Mouse (Mus musculus): ENCODE measurements at regions not wholly inside any gene's neighbourhood (a gene's known extent, or its start where the extent isn't known, plus 50 kb on each side); places are given as distances from the start of the nearest gene placed in this dataset.

- ATAC-seq (ENCODE audit: low FRiP score, low read depth) = no peak
- 77% methylated on average over 4 of the region's 4 CpGs for WGBS
- H3K36me3 ChIP-seq = no peaks in the 10 kb centered on the region
- H3K27ac ChIP-seq (replicated peaks) = no peak overlapping the region
- no peaks in the 10 kb centered on the region for H3K9me3 ChIP-seq
- H3K4me3 ChIP-seq = no peak overlapping the region
- H3K9ac ChIP-seq = no peak overlapping the region
- no peak overlapping the region for H3K4me2 ChIP-seq
- H3K4me1 ChIP-seq (replicated peaks) = no peaks in the 10 kb centered on the region
- no peaks in the 10 kb centered on the region for H3K27me3 ChIP-seq
These were observed 153.5 kb downstream of the Spata18 start for GRCm38 (mm10) chr5:73804556-73805230.

DNA sequence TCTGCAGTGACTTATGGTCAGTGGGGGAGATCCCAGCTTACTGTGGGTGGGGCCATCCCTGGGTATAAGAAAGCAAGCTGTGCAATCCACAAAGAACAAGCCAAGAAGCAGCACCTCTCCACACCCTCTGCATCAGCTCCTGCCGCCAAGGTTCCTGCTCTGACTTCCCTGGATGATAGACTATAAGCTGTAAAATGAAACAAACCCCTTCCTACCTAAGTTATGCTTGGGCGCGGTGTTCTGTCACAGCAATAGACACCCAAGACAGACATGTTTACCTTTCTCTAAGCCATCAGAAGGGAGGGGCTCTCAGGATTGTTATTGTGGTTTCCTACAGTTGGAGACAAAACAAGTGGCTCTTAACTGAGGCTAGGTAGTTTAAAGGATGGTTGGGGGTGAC is 159.5 kb downstream of the Spata18 start:
- no peak overlapping the region for H3K9ac ChIP-seq
- H3K4me2 ChIP-seq = no peak overlapping the region
- 88% methylated on average over 3 of the region's 3 CpGs for WGBS
- no peak overlapping the region for H3K27ac ChIP-seq (replicated peaks)
- no peak overlapping the region for H3K4me3 ChIP-seq
- no peak for ATAC-seq (ENCODE audit: low FRiP score, low read depth)
- no peaks in the 10 kb centered on the region for H3K27me3 ChIP-seq
- H3K36me3 ChIP-seq = no peaks in the 10 kb centered on the region
- no peaks in the 10 kb centered on the region for H3K9me3 ChIP-seq
- H3K4me1 ChIP-seq (replicated peaks) = no peaks in the 10 kb centered on the region

- Histone ChIP-seq H3K27ac (replicated peaks) (no peak overlapping the region), H3K4me3 (no peak overlapping the region), H3K36me3 (no peaks in the 10 kb centered on the region), H3K9me3 (no peaks in the 10 kb centered on the region), H3K27me3 (no peaks in the 10 kb centered on the region), H3K9ac (no peak overlapping the region), H3K4me1 (replicated peaks) (no peaks in the 10 kb centered on the region), H3K4me2 (no peak overlapping the region)
- ATAC-seq (ENCODE audit: low FRiP score, low read depth) = no peak
- 78% methylated on average over 3 of the region's 3 CpGs for WGBS
These were observed 159.9 kb downstream of the Spata18 start for GRCm38 (mm10) chr5:73811094-73811521.

GRCm38 (mm10) chr5:73815752-73816151 is 164.6 kb downstream of the Spata18 start:
- no peaks in the 10 kb centered on the region for H3K27me3 ChIP-seq
- no peak overlapping the region for H3K4me2 ChIP-seq
- no peak overlapping the region for H3K4me3 ChIP-seq
- H3K9me3 ChIP-seq = no peaks in the 10 kb centered on the region
- 96% methylated on average over 5 of the region's 5 CpGs for WGBS
- no peaks in the 10 kb centered on the region for H3K36me3 ChIP-seq
- H3K27ac ChIP-seq (replicated peaks) = no peak overlapping the region
- ATAC-seq (ENCODE audit: low FRiP score, low read depth) = no peak
- no peaks in the 10 kb centered on the region for H3K4me1 ChIP-seq (replicated peaks)
- H3K9ac ChIP-seq = no peak overlapping the region

GRCm38 (mm10) chr5:73817180-73817579 is 166.0 kb downstream of the Spata18 start:
- H3K36me3 ChIP-seq = no peaks in the 10 kb centered on the region
- H3K27ac ChIP-seq (replicated peaks) = no peak overlapping the region
- H3K27me3 ChIP-seq = no peaks in the 10 kb centered on the region
- WGBS = 94% methylated on average over 1 of the region's 1 CpGs
- H3K4me2 ChIP-seq = no peak overlapping the region
- H3K9me3 ChIP-seq = no peaks in the 10 kb centered on the region
- ATAC-seq (ENCODE audit: low FRiP score, low read depth) = no peak
- H3K4me3 ChIP-seq = no peak overlapping the region
- H3K9ac ChIP-seq = no peak overlapping the region
- 0 out of 2 replicates have a peak, but pooled peaks cover 3% of the 10 kb centered on the region for H3K4me1 ChIP-seq (replicated peaks)

DNA sequence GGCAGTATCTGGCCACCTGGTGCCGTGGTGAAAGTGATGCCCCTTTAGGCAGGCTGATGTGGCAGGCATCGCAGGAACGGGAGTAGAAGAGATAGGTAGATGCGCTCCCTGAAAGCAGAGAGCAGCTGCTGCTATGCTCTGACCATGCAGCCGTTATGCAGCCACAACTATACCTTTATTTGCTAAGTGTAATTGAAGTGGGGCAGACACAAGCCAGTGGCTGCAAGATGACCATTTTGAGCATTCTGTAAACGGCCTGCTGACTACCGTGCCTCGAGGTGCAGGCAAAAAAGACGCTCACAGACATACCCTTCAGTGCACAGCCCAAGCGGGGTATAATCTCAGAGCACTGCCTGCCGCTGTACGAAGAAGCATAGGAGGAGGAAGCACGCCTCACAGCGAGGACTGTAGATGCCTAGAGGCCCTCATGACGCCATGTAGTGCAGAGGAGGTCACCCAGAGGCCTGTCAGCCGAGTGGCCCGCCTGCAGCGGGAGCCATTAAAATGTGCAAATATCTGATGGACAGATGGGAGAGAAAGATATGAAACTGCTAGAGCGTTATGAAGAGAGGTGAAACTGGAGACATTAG is 170.9 kb downstream of the Spata18 start:
- ATAC-seq (ENCODE audit: low FRiP score, low read depth) = no peak

DNA sequence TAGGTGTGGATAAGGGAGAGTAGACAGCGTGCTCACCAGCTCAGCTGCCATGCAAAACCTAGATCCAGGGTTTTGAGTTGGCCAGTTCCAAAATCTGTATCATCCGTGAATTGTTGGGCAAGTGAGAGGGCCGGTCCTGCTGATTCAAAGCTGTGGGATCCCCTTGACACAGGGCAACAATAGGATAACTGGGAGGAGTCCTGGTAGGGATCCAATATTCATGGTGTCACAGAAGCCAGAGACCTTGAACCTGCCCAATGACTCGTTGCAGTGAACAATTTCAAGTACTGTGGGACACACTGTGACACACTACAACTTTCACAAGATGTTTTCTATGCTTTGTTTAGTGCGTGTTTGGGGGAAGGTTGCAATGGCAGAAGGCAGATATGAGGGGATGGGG is 172.2 kb downstream of the Spata18 start:
- 87% methylated on average over 5 of the region's 5 CpGs for WGBS
- H3K9ac ChIP-seq = no peak overlapping the region
- no peak for ATAC-seq (ENCODE audit: low FRiP score, low read depth)
- no peak overlapping the region for H3K4me2 ChIP-seq
- no peaks in the 10 kb centered on the region for H3K27me3 ChIP-seq
- H3K9me3 ChIP-seq = no peaks in the 10 kb centered on the region
- H3K27ac ChIP-seq (replicated peaks) = no peak overlapping the region
- H3K4me1 ChIP-seq (replicated peaks) = 0 out of 2 replicates have a peak, but pooled peaks cover 7% of the 10 kb centered on the region
- no peaks in the 10 kb centered on the region for H3K36me3 ChIP-seq
- H3K4me3 ChIP-seq = no peak overlapping the region

More for the DNA sequence above, 170.9 kb downstream of the Spata18 start:
- H3K4me1 ChIP-seq (replicated peaks) = 0 out of 2 replicates have a peak, but pooled peaks cover 7% of the 10 kb centered on the region
- no peaks in the 10 kb centered on the region for H3K9me3 ChIP-seq
- H3K36me3 ChIP-seq = no peaks in the 10 kb centered on the region
- H3K4me3 ChIP-seq = no peak overlapping the region
- H3K27ac ChIP-seq (replicated peaks) = no peak overlapping the region
- H3K4me2 ChIP-seq = no peak overlapping the region
- H3K9ac ChIP-seq = no peak overlapping the region
- 73% methylated on average over 19 of the region's 19 CpGs for WGBS
- H3K27me3 ChIP-seq = no peaks in the 10 kb centered on the region

- H3K4me1 ChIP-seq (replicated peaks) = 0 out of 2 replicates have a peak, but pooled peaks cover 6% of the 10 kb centered on the region
- no peak overlapping the region for H3K27ac ChIP-seq (replicated peaks)
- WGBS = 77% methylated on average over 4 of the region's 4 CpGs
- no peak overlapping the region for H3K4me3 ChIP-seq
- ATAC-seq (ENCODE audit: low FRiP score, low read depth) = no peak
- no peak overlapping the region for H3K9ac ChIP-seq
- H3K9me3 ChIP-seq = no peaks in the 10 kb centered on the region
- no peak overlapping the region for H3K4me2 ChIP-seq
- H3K27me3 ChIP-seq = no peaks in the 10 kb centered on the region
- H3K36me3 ChIP-seq = no peaks in the 10 kb centered on the region
These were observed 175.8 kb downstream of the Spata18 start for GRCm38 (mm10) chr5:73826941-73827340.

DNA sequence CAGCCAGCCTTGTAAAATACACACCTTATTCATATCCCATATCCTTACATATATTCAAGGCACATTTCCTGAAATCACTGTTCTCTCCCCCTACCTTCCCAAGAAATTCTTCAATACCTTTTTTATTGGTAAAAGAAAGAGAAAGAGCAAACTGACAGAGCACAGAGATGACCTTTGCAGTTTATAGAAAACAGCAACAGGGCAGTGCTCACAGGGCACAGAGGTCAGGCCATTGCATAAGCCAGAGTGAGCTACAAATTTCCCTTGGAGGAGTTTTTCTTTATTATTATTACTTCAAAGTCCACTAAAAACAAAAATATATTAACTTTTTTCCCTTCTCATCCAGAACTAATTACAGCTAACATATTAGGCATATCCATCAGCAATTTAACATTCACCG is 182.5 kb downstream of the Spata18 start:
- no peaks in the 10 kb centered on the region for H3K9me3 ChIP-seq
- H3K9ac ChIP-seq = no peak overlapping the region
- no peaks in the 10 kb centered on the region for H3K4me1 ChIP-seq (replicated peaks)
- H3K27me3 ChIP-seq = no peaks in the 10 kb centered on the region
- ATAC-seq (ENCODE audit: low FRiP score, low read depth) = no peak
- WGBS = 76% methylated on average over 1 of the region's 1 CpGs
- no peak overlapping the region for H3K4me3 ChIP-seq
- no peaks in the 10 kb centered on the region for H3K36me3 ChIP-seq
- H3K27ac ChIP-seq (replicated peaks) = no peak overlapping the region
- H3K4me2 ChIP-seq = no peak overlapping the region

DNA sequence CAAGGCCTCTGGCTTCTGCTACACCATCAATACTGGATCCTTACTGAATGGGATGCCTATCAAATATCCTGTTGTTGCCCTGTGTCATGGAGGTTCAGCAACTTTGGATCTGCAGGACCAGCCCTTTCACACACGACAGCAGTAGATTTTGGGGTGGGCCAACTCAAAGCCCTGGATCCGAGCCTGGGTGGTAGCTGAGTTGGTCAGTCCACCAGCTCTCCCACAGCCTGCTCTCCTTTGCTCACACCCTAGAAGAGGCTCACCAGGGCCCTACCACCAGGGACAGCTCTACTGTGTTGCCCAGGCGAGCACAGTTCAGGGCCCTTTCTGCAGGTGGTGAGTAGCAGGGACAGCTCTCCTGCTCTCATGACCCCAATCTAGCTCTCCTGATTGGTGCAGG is 192.6 kb downstream of the Spata18 start:
- no peak overlapping the region for H3K9ac ChIP-seq
- no peak overlapping the region for H3K4me3 ChIP-seq
- H3K27me3 ChIP-seq = no peaks in the 10 kb centered on the region
- H3K36me3 ChIP-seq = no peaks in the 10 kb centered on the region
- H3K4me2 ChIP-seq = no peak overlapping the region
- WGBS = 89% methylated on average over 3 of the region's 3 CpGs
- no peak overlapping the region for H3K27ac ChIP-seq (replicated peaks)
- H3K4me1 ChIP-seq (replicated peaks) = no peaks in the 10 kb centered on the region
- ATAC-seq (ENCODE audit: low FRiP score, low read depth) = no peak
- no peaks in the 10 kb centered on the region for H3K9me3 ChIP-seq

GRCm38 (mm10) chr5:73846096-73846782 is 195.1 kb downstream of the Spata18 start:
- WGBS = 69% methylated on average over 12 of the region's 12 CpGs
- Histone ChIP-seq H3K27ac (replicated peaks) (no peak overlapping the region), H3K4me3 (no peak overlapping the region), H3K36me3 (no peaks in the 10 kb centered on the region), H3K4me2 (no peak overlapping the region), H3K27me3 (no peaks in the 10 kb centered on the region), H3K4me1 (replicated peaks) (no peaks in the 10 kb centered on the region), H3K9me3 (no peaks in the 10 kb centered on the region), H3K9ac (no peak overlapping the region)
- no peak for ATAC-seq (ENCODE audit: low FRiP score, low read depth)

- Histone ChIP-seq H3K9ac (no peak overlapping the region), H3K27ac (replicated peaks) (no peak overlapping the region), H3K4me1 (replicated peaks) (no peaks in the 10 kb centered on the region), H3K36me3 (no peaks in the 10 kb centered on the region), H3K4me2 (no peak overlapping the region), H3K9me3 (no peaks in the 10 kb centered on the region), H3K27me3 (no peaks in the 10 kb centered on the region), H3K4me3 (no peak overlapping the region)
- ATAC-seq (ENCODE audit: low FRiP score, low read depth) = no peak
- 59% methylated on average over 6 of the region's 6 CpGs for WGBS
These were observed 195.6 kb downstream of the Spata18 start for GRCm38 (mm10) chr5:73846783-73847151.

All from hindbrain, embryonic 15.5 days (tissue).